Mouse (Mus musculus): Measurements from ENCODE around the gene Ifngr1. TPM values are rescaled to one million over a fixed set of nuclear protein-coding genes. Genes with fewer than 3 reads are reported as not detected.
A peak's percentile ranks its signal among the peaks of the same experiment; 100 is the strongest.
"Not testable (repeated sequence)": the region's sequence is repeated elsewhere in the genome, so short reads cannot be mapped to it uniquely, and the experiment has no call there.

Gene Ifngr1
- total RNA-seq, 2 experiments from 2014 or later = 18.7 to 20.1 TPM

DNA sequence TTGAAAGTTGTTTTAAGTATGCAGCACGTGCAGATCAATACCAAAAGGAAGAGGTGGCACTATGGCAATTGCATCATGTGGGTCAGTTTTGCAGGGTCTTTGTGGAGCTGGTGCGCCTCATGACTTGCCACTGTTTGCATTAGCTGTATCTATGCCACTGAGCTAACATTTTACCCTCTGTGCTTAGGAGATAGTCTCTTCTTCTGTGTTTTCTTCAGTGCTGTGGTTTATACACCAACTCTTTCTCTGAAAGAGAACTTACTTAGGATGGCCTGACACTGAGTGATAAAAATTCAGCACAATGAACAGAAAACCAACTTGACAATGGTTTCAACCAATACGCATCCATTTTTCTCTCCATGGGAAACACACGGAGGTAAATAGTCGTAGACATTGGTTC lies 5.9 kb upstream of the Ifngr1 start:
- no peak for DNase-seq (ENCODE audit: low spot score in 2 of 2)

DNA sequence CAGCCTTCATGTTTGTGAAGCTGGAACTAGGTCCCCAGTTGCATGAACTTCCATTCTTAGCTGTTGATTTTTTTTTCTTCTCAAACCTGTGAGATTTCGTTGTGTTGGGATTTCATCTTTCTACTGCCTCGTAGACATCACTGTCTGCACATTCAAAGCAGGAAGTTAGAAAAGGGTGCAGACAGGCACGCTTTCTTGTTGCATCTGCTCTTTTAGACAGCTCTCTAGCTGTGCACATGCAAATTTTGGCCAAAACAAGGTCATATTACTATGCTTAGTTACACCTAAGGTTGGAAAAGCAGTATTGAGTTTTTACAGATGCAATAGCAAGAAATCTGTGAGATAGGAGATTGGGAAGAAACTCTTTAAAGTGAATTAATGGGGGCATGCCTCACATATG lies 4.5 kb upstream of the Ifngr1 start:
- DNase-seq (ENCODE audit: low spot score in 2 of 2) = no peak

DNA sequence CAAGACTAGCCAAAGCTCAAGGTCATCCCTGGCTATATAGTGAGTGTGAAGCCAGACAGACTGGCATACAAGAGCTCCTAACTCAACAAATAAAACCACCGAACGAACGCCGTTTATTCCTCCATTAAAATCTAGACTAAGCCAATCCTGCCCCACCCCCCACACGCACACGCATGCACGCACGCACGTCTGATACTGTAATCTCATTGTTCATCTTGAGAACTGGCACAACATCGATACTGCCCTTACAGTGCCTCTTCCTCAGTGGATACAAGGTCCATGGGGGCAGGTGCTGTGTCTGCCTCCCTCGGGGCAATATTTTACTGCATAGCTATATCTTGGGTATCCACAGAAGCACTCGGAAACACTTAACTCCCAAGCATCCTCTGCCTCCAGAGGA lies 2.1 kb upstream of the Ifngr1 start:
- DNase-seq (ENCODE audit: low spot score in 2 of 2) = no peak

DNA sequence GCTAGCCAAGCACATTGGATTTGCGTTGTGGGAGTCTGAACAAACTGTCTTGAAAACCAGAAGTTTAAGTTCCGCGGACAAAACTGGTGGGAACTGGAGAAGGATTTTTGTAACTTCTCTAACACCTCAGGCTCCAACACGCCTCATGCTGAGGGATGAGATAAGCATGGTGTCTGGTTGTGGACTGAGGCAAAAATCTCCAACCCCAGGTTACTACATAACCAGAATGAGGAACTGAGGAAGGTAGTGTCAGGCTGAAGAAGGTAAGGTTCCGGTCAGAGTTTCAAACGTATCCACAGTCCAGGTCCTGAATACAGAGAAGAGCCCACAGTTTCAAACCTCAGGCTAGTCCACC lies 486 bp upstream of the Ifngr1 start:
- DNase-seq (ENCODE audit: low spot score in 2 of 2) = no peak

DNA sequence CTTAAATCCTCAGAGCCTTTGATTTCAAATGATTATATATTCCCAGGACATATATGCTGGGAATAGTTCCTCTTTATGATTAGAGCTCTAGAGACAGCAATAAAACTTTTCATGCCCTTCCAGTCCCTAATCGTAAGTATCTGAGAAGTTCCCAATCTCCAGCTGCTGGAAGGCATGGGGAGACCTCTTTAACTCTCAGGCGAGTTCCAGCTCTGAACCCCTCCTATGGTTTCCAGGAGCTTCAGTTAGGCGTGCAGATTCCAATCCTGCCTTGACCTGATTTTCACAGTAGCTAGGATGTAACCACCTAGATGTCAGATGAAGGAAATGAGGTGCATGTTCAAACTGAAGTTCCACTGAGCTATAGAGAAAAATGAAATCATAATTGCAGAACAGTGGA lies 807 bp downstream of the Ifngr1 start:
- DNase-seq (ENCODE audit: low spot score in 2 of 2) = no peak

DNA sequence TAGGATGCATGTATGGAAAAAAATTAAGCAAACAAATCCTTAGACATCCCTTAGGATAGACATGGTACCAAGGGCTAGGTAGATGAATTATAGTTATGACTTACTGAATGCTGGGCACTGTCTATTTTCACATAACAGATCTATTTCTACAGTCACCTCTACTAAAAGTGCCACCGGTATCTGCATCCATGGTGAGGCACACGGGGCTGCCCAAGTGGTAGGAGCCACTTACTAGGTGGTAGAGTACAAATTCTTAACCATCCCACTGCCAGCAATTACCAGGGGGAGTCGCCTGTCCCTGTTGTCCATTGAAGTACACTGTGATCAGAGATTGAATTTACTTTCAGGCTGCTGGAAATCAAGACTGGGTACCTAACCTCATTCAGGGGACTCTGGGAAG lies 1.5 kb downstream of the Ifngr1 start:
- DNase-seq (ENCODE audit: low spot score in 2 of 2) = no peak

DNA sequence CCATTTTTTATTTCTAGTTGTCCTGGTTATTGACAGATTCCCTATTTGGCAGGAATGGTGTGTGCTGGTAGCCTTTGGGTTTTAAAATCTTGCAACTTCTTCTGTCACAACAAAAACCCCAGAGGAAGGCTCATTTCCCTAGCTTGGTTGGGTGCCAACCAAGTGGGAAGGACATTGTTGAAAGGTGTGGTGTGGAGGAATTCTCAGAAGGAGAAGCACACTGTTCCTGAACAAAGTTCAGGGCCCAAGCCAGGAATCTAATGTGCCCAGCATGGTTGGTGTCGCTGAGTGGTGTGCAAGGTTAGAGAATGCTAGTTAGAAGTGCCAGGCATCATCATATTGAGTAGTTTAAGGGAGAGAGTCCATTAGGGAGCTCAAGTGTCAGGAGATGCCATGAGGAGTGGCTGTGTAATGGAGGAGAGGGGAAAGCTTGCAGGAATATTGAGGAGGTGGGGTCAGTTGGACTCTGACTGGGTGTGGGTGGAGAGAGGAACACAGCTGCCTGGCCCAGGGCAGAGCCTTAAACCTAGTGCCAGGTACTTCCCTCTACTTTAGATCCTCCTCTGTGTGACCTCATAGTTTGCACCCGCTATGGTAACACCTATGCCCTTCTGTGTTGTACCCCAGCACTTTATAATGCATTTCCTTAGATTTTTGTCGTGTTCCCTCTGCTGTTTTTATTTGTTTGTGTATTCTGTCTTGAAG lies 2.6 kb downstream of the Ifngr1 start:
- DNase-seq (ENCODE audit: low spot score in 2 of 2) = no peak

DNA sequence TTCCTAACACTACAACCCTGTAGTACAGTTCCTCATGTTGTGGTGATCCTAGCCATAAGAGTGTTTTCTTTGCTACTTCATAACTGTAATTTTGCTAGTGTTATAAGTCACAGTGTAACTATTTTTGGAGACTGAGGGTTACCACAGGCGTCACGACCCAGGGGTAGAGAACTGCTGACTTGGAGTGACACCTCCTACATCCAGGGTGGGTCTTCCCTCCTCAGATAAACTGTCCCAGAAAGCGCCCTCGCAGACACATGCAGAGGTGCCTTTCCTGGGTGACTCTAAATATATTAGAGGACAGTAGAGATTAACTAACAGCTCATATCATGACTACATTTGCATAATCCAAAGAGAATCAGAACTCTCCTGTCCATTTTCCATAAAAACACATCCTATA lies 5.1 kb downstream of the Ifngr1 start:
- no peak for DNase-seq (ENCODE audit: low spot score in 2 of 2)

DNA sequence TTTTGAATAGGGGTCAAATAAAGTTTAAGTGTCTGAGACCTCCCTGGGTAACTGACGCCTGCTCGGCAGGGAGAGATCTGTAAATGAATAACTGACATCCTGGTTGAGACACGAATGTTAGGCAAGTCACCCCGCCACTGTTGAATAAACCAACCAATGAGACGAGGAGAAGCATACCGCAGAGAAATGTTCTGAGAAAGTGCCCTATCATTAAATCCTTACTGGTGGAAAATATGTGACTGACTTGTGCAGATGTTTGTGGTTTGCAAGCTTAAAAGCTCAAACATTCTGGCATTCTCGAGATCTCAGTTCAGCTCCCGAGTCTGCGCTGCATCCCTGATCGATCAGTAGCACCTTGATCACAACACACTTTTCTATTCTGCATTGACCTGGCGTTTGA lies 6.3 kb downstream of the Ifngr1 start:
- DNase-seq (ENCODE audit: low spot score in 2 of 2) = no peak

DNA sequence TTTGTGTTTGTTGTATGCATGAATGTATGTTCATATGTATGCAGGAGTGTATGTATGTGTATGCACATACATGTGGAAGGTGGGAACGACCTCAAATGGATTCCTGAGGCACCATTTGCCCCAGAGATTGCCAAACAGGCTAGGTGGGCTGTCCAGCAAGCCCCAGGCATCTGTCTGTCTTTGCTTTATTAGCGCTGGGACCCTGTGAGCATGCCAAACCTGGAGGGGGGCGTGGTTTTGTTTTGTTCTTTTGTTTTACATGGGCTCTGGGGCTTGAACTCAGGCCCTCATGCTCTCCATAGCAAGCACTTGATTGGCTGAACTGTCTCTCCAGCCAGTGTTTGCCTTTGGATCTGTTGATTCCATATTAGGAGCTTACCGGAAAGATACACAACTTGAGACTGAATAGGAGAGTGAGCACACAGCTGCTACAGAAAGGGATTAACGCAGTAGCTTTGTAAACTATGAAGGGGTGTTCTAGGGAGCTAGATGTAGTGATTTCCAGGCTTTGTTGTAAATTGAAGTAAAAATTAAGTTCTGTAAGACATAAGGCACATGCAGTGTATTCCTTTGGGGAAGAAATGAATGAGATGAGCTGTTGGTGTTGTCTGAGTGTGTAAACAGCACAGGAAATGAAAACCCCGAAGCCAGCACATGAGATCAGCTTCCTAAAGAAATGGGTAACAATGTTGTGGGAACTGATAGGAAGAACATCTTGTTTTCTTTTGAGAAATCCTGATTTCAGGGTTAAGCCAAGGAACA lies 7.8 kb downstream of the Ifngr1 start:
- DNase-seq (ENCODE audit: low spot score in 2 of 2) = no peak

DNA sequence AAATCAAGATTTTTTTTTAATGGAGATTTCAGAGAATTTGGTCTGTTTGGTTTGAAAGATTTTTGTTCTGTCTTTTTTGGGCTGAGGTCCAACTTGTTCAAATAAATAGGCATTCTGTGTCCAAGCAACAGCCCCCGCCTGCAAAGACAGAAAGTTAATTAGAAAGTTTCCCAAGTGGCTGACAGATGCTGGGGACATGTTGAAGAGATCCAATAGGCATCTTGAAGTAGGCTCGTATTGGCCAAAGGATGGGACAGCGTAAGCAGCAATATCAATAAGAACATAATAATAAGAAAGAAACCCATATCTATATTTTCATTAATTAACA lies 8.3 kb downstream of the Ifngr1 start:
- peak in 1 of 2 experiments; percentile 39 for DNase-seq (ENCODE audit: low spot score in 2 of 2)

DNA sequence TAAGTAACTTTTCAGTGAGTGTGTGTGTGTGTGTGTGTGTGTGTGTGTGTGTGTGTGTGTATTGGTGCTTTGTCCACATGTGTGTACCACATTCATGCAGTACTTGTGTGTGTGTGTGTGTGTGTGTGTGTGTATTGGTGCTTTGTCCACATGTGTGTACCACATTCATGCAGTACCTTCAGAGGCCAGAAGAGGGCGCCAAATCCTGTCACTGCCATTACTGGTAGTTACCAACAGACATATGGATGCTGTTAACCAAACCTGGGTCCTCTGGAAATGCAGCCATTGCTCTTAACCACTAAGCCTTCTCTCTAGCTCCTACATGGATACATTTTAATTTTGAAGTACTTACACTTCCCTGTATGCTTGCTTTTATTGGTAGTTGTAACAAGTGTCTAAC lies 9.8 kb downstream of the Ifngr1 start:
- not testable (repeated sequence) for DNase-seq (ENCODE audit: low spot score in 2 of 2)

DNA sequence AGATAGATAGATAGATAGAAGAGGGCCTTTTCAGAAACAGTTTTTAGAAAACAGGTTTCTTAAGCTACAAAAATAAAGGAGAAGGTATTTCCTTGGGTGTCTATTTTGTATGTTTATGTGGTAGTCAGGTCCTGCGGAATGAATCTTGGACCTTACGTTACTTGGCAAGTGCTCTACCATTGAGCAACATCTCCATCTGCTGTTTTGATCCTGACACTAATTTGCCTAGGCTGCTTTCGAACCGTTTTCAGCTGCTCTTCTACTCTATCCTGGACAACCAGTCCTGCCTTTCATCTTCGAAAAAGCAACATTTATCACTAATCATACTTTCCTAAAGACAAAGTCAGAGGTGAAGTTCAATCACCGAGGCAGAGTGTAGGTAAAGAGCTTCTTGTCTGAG lies 11.5 kb downstream of the Ifngr1 start:
- DNase-seq (ENCODE audit: low spot score in 2 of 2) = no peak

DNA sequence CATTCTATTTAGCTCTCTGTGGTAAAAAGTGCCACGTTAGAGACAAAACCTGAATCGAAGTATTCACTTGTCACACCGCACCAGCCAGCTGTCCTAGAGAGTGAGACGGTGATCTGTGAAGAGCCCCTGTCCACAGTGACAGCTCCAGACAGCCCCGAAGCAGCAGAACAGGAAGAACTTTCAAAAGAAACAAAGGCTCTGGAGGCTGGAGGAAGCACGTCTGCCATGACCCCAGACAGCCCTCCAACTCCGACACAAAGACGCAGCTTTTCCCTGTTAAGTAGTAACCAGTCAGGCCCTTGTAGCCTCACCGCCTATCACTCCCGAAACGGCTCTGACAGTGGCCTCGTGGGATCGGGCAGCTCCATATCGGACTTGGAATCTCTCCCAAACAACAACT lies 17.4 kb downstream of the Ifngr1 start:
- DNase-seq (ENCODE audit: low spot score in 2 of 2) = no peak

DNA sequence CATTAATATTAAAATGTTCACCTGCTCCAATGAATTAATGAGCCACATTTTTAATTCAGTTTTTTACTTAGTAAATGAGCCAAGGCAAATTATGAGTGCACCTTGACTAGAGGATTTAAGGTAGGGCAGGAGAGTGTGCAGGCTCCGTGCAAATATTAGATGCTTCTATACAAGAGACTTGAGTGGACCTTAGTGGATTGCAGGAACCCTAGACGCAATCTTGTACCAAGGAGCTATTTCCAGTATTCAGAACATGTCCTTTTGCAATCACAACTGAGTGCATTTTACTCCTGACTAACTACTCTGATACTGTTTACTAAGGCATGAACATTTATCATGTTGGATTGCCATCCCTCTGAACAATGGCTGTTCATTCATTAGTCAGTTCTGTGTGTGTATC lies 19.9 kb downstream of the Ifngr1 start:
- DNase-seq (ENCODE audit: low spot score in 2 of 2) = no peak

DNA sequence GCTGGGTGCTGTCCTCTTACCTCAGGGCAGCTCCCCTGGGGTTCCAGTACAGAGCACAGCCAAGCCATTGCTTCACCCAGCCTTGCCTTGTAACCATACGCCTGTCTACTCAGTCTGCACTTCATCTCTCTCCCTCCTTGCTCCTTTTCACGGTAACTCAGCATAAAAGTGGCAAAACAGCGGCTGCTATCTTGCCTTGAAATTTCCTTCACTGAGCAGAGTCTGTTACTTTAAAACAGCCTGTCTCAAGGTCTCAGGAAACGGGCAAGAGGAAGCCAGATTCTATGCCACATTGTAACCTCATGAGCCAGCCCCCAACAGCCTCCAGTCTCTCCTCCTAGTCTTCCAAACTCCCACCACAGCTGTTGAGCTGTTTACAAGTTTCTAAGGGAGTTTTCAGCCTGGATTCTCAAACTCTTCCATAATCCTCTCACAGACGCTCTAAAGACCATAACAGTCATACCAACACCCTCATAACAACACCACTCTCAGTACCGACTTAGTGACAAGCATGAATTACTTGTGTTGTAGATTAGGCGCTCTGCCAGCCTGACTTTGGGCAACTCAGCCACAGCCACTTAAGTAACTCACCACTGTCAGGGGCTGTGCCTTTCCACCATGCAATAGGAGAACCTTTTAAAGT lies 21.5 kb downstream of the Ifngr1 start:
- no peak for DNase-seq (ENCODE audit: low spot score in 2 of 2)

DNA sequence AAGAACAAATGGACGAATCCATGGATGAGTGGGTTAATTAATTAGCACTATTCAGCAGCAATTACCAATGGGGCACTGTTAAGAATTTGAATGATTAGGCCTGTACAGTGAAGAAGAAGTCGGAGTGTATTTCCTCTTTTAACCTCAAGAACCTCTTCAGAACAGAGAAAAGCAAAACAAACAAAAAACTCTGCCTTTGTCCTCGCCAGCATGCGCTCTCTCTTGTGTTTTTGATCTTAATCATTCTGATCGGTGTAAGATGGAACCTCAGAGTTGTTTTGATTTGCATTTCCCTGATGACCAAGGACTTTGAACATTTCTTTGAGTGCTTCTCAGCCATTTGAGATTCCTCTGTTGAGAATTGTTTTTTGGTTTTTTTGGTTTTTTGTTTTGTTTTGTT lies 28.0 kb downstream of the Ifngr1 start:
- no peak for DNase-seq (ENCODE audit: low spot score in 2 of 2)

DNA sequence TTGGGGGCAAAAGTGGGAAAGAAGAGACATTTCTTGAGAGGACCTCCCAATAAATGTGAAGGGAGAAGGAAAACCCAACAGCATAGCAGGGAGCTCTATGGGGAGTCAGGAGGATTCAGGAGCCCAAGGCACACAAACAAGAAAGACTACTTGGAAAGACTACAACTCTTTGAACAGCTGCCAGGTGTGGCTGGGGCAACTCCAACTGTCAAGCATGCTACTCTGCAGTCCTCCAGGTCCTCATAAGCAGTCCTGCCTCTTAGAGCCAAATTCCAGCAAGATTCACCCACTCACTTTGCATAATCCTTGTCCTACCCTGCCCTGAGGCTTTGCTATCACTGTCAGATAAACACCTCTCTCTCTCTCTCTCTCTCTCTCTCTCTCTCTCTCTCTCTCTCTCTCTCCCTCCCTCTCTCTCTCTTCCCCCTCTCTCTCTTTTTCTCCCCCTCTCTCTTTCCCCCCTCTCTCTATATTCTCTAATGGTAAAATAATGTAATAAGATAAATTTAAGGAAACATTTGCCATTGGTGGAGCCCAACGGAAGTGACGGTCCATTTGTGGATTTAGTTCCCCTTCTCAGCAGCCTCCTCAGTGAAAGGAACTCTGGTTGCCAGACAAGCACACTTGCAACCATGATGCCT lies 29.8 kb downstream of the Ifngr1 start, which contains the start of gene Il22ra2:
Il22ra2 (plus strand) TSS at position 591 of the 641 bp plus-strand sequence.
- no peak for DNase-seq (ENCODE audit: low spot score in 2 of 2)

DNA sequence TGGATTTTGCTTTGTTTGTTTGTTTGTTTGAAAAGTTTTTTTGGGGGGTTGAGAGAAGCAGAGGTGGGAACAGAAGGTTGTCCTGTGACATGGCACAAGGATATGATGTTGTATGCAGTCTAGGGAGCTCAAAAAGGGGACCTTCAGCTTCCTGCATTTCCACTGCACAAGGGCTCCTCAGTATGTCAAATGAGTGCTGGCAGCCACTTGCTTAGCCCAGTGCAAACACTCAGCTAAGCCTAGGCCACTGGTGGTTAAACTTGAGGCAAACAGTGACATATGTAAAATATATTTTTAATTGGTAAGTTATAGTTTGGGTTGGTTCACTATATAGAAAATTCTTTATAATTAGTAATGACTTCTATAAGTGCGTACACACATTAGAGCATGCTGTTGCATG lies 32.9 kb downstream of the Ifngr1 start:
- DNase-seq (ENCODE audit: low spot score in 2 of 2) = no peak

DNA sequence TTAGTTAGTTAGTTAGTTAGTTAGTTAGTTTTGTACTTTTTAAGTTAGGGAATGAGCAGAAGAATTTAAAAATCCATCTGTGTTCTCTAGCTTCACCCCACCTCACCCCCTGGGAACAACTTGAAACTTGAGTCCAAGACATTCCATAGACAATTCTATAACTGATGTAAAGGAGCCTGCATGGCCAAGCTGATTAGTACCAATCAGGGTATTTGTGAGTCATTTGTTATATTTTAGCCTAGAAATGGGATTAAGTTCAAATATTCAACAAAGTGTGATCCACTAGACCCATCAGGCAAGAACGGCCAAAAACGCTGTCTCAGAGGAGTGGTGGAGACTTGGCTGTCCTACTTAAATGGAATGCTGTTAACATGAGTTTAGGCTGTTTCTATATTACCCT lies 35.6 kb downstream of the Ifngr1 start:
- no peak for DNase-seq (ENCODE audit: low spot score in 2 of 2)

DNA sequence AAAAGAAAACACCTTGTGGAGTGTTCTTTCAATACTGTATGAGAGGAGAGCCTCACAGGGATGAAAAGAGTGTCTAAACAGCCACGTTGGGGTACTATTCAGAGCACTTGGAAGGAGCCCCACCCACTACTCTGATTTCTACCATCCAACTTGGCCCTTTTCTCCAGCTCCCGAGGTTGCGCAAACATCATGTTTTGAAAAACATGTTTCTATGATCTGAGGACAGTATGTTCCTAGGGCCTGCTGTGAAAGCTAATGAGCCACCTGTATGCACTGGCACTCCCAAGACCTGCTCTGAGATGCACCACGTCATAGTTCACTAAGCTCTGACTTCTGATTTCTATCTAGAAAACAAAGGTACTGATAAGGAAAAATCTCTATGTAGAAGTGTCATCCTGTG lies 36.0 kb downstream of the Ifngr1 start:
- DNase-seq (ENCODE audit: low spot score in 2 of 2) = no peak

DNA sequence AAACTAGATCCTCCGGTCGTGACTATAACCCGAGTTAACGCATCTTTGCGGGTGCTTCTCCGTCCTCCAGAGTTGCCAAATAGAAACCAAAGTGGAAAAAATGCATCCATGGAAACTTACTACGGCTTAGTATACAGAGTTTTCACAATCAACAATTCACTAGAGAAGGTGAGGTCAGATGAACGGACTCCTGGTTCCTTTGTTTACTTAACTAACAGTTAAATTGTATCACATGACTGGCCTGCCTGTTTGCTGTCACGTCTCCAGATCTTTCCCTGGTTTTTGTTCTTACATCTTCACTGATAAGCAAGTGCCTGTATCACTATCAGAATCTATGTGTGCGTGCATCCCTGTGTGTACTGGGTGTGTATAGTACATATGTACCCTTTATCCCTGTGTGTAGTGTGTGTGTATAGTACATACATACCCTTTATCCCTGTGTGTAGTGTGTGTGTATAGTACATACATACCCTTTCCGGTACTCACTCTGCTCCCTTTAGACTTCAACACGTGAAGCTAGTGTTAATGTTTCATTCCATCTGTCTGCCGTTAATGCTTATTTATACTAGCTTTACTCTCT lies 40.0 kb downstream of the Ifngr1 start:
- no peak for DNase-seq (ENCODE audit: low spot score in 2 of 2)

Data from layer of hippocampus, adult 18-20 months (tissue).